8 mouse cellular contexts compared by ENCODE assay signal in the genomic region with DNA sequence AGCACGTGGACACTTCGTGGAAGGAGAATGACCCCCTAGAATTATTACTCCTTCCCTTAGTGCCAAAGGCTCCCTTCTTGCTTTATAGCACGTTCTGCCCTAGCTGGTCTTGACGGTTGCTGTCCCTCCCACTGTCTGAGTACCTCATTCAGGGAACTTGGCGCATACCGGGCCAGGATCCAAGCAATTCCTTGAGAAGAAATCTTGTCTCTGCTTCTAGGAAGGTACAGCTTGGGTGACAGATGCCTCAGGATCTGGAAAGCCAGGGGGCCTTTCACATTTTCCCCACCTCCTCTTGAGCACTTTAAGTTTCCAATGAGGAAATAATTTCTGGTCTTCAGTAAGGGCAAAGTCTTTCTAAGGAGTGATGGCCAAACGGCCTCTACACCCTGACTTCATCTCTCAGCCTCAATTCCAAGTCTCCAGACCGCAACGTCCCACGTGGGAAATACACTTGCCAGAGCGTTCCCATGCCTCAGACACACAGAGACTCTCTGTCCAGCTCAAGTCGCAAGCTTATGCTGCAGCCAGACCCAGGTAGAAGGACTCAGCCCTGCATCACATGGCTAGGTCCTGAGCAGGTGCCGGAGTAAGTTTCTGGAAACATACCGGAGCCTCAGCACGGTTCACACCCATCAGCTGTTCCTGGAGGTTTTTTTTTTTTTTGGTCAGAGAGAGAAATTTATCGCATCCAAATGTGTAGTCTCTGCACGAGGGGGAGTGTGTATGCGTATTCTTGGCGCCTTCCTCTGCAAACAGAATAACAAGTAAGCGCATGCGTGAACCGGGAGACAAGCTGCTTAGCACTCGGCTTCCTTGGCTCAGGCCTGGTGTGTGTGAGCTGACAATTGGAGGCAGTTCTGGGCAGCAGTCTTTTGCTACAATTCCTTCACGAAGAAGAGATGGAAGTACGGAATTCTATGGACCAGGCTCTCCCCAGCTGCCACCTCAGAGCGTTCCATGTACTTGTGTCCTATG.
DNase-seq lines count a peak whose midpoint lies in the region.

No protein-coding gene starts in this region.

- intact Hi-C loops in heart, postnatal 10 days (cut with DNase I) = no loop called here
- intact Hi-C loops in left cerebral cortex, postnatal 4 days (cut with DNase I) = no loop called here

- DNase-seq in kidney, postnatal 4 days = peak; percentile 59 to 68
- DNase-seq in kidney, postnatal 25 days = no peak
- DNase-seq in cerebellum, postnatal 14 days = peak; percentile 74 to 77
- peak; percentile 47 to 50 for DNase-seq in heart, postnatal 10 days
- DNase-seq in left cerebral cortex, postnatal 4 days = peak; percentile 58
- DNase-seq in thymus, adult 18-20 months = no peak
- no peak for DNase-seq in adrenal gland, postnatal 25 days
- no peak for DNase-seq in spleen, postnatal 4 days (ENCODE audit: low spot score in 2 of 2)

Comparison
In these comparisons a context has a peak if more than half of its experiments do, and no peak if none do; other contexts are left out.
1. DNase-seq: peak in kidney, postnatal 4 days (2 of 2), cerebellum, postnatal 14 days (2 of 2), heart, postnatal 10 days (2 of 2) and left cerebral cortex, postnatal 4 days (single experiment); none in kidney, postnatal 25 days (0 of 2), thymus, adult 18-20 months (0 of 2), adrenal gland, postnatal 25 days (single experiment) and spleen, postnatal 4 days (0 of 2).